Mouse (Mus musculus) forebrain, embryonic 16.5 days (tissue): Measurements from ENCODE around the gene Plk4. TPM values are rescaled to one million over a fixed set of nuclear protein-coding genes. Genes with fewer than 3 reads are reported as not detected.

Source experiments
- ATAC-seq: fragments of 200-750 bp; cut with Nextera tagmentation; 2 replicates; pipeline ENCODE4 v1.8.0; 2017; ENCODE audit warnings: mild to moderate bottlenecking, moderate library complexity
- H3K27ac ChIP-seq: fragments of 300-500 bp; sonication (generic); 2 replicates; pipeline ENCODE4 v1.5.1; 2014; ENCODE audit warnings: low read length, control low read depth
- H3K27me3 ChIP-seq: fragments of 300-500 bp; sonication (generic); replicated peaks from 2 replicates; pipeline ENCODE4 v1.6.1; 2014; ENCODE audit warnings: low read length; ENCODE audit not compliant: control insufficient read depth, insufficient read depth
- H3K36me3 ChIP-seq: fragments of 300-500 bp; sonication (generic); 2 replicates; pipeline ENCODE4 v1.6.1; 2014; ENCODE audit not compliant: control insufficient read depth, insufficient read depth
- H3K4me1 ChIP-seq: fragments of 300-500 bp; sonication (generic); replicated peaks from 2 replicates; pipeline ENCODE4 v1.6.1; 2014; ENCODE audit warnings: low read length; ENCODE audit not compliant: control insufficient read depth, insufficient read depth
- H3K4me2 ChIP-seq: fragments of 300-500 bp; sonication (generic); 2 replicates; pipeline ENCODE4 v1.6.1; 2014; ENCODE audit warnings: mild to moderate bottlenecking, low read length, control low read depth
- H3K4me3 ChIP-seq: fragments of 300-500 bp; sonication (generic); replicated peaks from 2 replicates; pipeline ENCODE4 v1.5.1; 2014; ENCODE audit warnings: mild to moderate bottlenecking, low read length, control low read depth
- H3K9ac ChIP-seq: fragments of 300-500 bp; sonication (generic); replicated peaks from 2 replicates; pipeline ENCODE4 v1.6.1; 2014; ENCODE audit warnings: low read depth, low read length, control low read depth
- H3K9me3 ChIP-seq: fragments of 300-500 bp; sonication (generic); 2 replicates; pipeline ENCODE4 v1.6.1; 2016; ENCODE audit warnings: low read length; ENCODE audit not compliant: control insufficient read depth
- WGBS: fragments of 180-500 bp; shearing (Covaris S2); extraction: QIAGEN DNeasy Blood & Tissue Kit; methylation state at CpG from one replicate; pipeline ENCODE4 v1.1.7; 2014; 5-methylcytosine and 5-hydroxymethylcytosine counted together
- polyA plus RNA-seq: library from polyadenylated mRNA; unstranded; fragments of >200 nt; fragmentation: Nextera tagmentation; extraction: Ambion mirVana; gene quantifications from 2 replicates; pipeline ENCODE4 v1.2.1, GENCODE M21; 2015

Gene Plk4
- polyA plus RNA-seq = 24.1 and 25.3 TPM in 2 replicates

GRCm38 (mm10) chr3:40799530-40800372, at the start of gene Plk4:
TSS of gene Plk4 (plus strand) at chr3:40800019.
- H3K9ac ChIP-seq = peak within 1 kb of the TSS; percentile 78
- H3K4me2 ChIP-seq = peak within 1 kb of the TSS; percentile 93
- no peak within 1 kb of the TSS for H3K27ac ChIP-seq
- H3K9me3 ChIP-seq = no peaks in the 10 kb centered on the region
- peak within 1 kb of the TSS; percentile 83 for H3K4me3 ChIP-seq
- H3K27me3 ChIP-seq = no peaks in the 10 kb centered on the region
- 1% methylated on average over 66 of the region's 66 CpGs for WGBS
- H3K36me3 ChIP-seq = no peaks in the 10 kb centered on the region
- peaks cover 11% of the 10 kb centered on the region for H3K4me1 ChIP-seq
- peak; percentile 97 for ATAC-seq

DNA sequence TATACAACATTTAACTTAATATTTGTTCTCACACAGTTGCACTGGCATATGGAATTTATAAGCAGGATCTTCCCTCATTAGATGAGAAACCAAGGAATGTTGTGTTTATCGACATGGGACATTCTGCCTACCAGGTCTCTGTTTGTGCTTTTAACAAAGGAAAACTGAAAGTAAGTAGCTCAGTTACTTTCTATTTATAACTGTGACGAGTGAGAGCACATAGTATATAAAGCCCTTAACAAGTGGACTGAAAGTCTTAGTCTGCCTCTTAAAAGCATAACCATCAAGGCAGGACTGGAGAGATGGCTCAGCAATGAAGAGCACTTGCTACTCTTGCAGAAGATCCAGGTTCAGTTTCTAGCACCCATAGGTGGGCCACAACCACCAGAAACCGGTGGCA, 39.1 kb upstream of the Plk4 start:
- WGBS = 87% methylated on average over 3 of the region's 3 CpGs
- Histone ChIP-seq H3K27me3 (no peaks in the 10 kb centered on the region), H3K9me3 (no peaks in the 10 kb centered on the region), H3K4me2 (no peak overlapping the region), H3K4me1 (no peaks in the 10 kb centered on the region), H3K27ac (no peak overlapping the region), H3K4me3 (no peak overlapping the region), H3K9ac (no peak overlapping the region), H3K36me3 (peaks cover 18% of the 10 kb centered on the region)
- no peak for ATAC-seq

GRCm38 (mm10) chr3:40761312-40761711, 38.5 kb upstream of the Plk4 start:
- no peak overlapping the region for H3K4me2 ChIP-seq
- no peaks in the 10 kb centered on the region for H3K9me3 ChIP-seq
- no peak overlapping the region for H3K9ac ChIP-seq
- ATAC-seq = no peak
- H3K36me3 ChIP-seq = peaks cover 16% of the 10 kb centered on the region
- no peaks in the 10 kb centered on the region for H3K4me1 ChIP-seq
- 92% methylated on average over 2 of the region's 2 CpGs for WGBS
- no peak overlapping the region for H3K4me3 ChIP-seq
- no peaks in the 10 kb centered on the region for H3K27me3 ChIP-seq
- H3K27ac ChIP-seq = no peak overlapping the region

DNA sequence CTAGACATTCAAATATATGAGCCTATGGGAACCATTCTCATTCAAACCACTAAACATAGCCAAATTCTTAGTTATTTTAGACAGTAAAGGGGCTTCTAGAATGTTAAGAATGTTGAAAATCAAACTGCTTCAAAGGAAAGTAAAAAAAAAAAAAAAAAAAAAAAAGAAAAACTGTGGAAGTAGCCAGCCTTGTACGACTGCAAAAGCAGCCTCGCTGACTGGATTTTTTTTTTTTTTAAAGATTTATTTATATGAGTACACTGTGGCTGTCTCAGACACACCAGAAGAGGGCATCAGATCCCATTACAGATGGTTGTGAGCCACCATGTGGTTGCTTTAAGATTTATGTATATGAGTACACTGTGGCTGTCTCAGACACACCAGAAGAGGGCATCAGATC, 6.0 kb upstream of the Plk4 start:
- no peak for ATAC-seq
- Histone ChIP-seq H3K4me3 (no peak overlapping the region), H3K4me2 (no peak overlapping the region), H3K9ac (no peak overlapping the region), H3K9me3 (no peaks in the 10 kb centered on the region), H3K4me1 (no peaks in the 10 kb centered on the region), H3K36me3 (peaks cover 7% of the 10 kb centered on the region), H3K27ac (no peak overlapping the region), H3K27me3 (no peaks in the 10 kb centered on the region)
- 88% methylated on average over 2 of the region's 2 CpGs for WGBS

DNA sequence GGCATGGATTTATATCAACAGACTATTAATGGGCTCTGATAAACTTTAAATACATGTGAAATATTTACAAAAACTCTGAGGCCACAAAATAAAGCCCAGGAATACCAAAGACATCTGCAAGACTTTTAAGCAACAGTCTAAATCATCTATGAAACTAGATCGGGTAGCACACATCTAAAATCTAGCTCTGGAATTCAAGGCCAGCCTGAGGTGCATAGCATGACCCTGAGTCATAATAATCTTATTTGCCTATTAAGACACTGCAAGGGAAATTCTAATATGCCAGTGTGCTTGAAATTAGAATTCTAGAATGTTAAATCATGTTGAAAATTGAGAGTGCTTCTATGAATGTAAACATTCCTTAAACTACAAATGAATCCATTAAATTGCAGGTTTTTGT, 1.8 kb upstream of the Plk4 start:
- peaks cover 3% of the 10 kb centered on the region; the same call in 1 of the 2 replicates for H3K36me3 ChIP-seq
- H3K27ac ChIP-seq = no peak overlapping the region
- H3K4me2 ChIP-seq = no peak overlapping the region
- no peak overlapping the region for H3K9ac ChIP-seq
- no peak for ATAC-seq
- WGBS = 83% methylated on average over 1 of the region's 1 CpGs
- no peak overlapping the region for H3K4me3 ChIP-seq
- H3K4me1 ChIP-seq = peaks cover 11% of the 10 kb centered on the region
- no peaks in the 10 kb centered on the region for H3K27me3 ChIP-seq
- H3K9me3 ChIP-seq = no peaks in the 10 kb centered on the region

GRCm38 (mm10) chr3:40798500-40798899, 1.3 kb upstream of the Plk4 start:
- no peak for ATAC-seq
- H3K4me1 ChIP-seq = peaks cover 11% of the 10 kb centered on the region
- H3K36me3 ChIP-seq = no peaks in the 10 kb centered on the region
- no peak overlapping the region for H3K27ac ChIP-seq
- no peaks in the 10 kb centered on the region for H3K9me3 ChIP-seq
- 37% methylated on average over 7 of the region's 7 CpGs for WGBS
- no peak overlapping the region for H3K4me3 ChIP-seq
- no peak overlapping the region for H3K9ac ChIP-seq
- no peaks in the 10 kb centered on the region for H3K27me3 ChIP-seq
- no peak overlapping the region for H3K4me2 ChIP-seq

- Histone ChIP-seq H3K36me3 (no peaks in the 10 kb centered on the region), H3K27ac (no peak overlapping the region), H3K9me3 (no peaks in the 10 kb centered on the region), H3K27me3 (no peaks in the 10 kb centered on the region), H3K4me3 (peak overlapping the region; percentile 83), H3K9ac (peak overlapping the region; percentile 78), H3K4me2 (peak overlapping the region; percentile 93), H3K4me1 (peaks cover 11% of the 10 kb centered on the region)
- WGBS = under 1% methylated on average over 37 of the region's 37 CpGs
- ATAC-seq = peak; percentile 80
Measured at GRCm38 (mm10) chr3:40800373-40800823, 579 bp downstream of the Plk4 start.

DNA sequence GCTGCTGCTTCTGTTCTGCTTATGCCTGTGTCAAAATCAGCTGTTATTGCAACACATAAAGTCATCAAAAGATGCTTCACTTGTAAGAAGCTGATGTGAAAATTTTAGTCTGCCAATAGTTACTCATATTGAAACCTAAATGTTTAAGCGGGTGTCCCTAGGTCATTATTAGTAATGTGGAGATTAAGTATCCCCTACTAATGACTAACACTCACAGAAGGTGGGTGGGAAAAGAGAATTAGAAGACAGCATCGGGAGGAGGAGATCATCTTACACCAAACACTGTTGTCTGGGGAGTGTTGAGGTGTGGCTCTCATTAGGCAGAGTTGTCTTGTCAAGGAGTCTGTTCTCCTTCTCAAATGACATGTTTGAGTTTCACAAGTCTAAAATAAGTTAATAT, 7.1 kb downstream of the Plk4 start:
- no peak overlapping the region for H3K4me3 ChIP-seq
- H3K4me1 ChIP-seq = no peaks in the 10 kb centered on the region
- H3K27ac ChIP-seq = no peak overlapping the region
- ATAC-seq = no peak
- H3K27me3 ChIP-seq = no peaks in the 10 kb centered on the region
- H3K36me3 ChIP-seq = peaks cover under 1% of the 10 kb centered on the region; the same call in 1 of the 2 replicates
- H3K9me3 ChIP-seq = no peaks in the 10 kb centered on the region
- WGBS = 69% methylated on average over 2 of the region's 2 CpGs
- no peak overlapping the region for H3K4me2 ChIP-seq
- no peak overlapping the region for H3K9ac ChIP-seq

DNA sequence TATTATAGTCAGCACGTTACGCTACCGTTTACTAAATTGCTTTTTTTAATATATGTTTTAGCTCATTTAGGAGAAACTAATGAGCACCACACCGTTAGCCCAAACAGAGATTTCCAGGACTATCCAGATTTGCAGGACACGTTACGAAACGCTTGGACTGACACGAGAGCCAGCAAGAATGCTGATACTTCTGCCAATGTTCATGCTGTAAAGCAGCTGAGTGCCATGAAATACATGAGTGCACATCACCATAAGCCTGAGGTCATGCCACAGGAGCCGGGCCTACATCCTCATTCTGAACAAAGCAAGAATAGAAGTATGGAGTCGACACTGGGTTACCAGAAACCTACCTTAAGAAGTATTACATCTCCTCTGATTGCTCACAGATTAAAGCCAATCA, 8.9 kb downstream of the Plk4 start:
- no peak overlapping the region for H3K4me2 ChIP-seq
- 87% methylated on average over 10 of the region's 10 CpGs for WGBS
- ATAC-seq = no peak

More for the DNA sequence above, 8.9 kb downstream of the Plk4 start:
- Histone ChIP-seq H3K9ac (no peak overlapping the region), H3K9me3 (no peaks in the 10 kb centered on the region), H3K27me3 (no peaks in the 10 kb centered on the region), H3K27ac (no peak overlapping the region), H3K4me3 (no peak overlapping the region), H3K36me3 (peaks cover 9% of the 10 kb centered on the region), H3K4me1 (no peaks in the 10 kb centered on the region)
